Mouse (Mus musculus) heart, embryonic 13.5 days (tissue): ENCODE measurements around the gene Usp6nl. TPM values are rescaled to one million over a fixed set of nuclear protein-coding genes. Genes with fewer than 3 reads are reported as not detected.

Experiments
- ATAC-seq: fragments of 200-750 bp; cut with Nextera tagmentation; 2 replicates; pipeline ENCODE4 v1.8.0; 2017; ENCODE audit warnings: moderate TSS enrichment; ENCODE audit not compliant: insufficient number of reproducible peaks, low FRiP score, low TSS enrichment; ENCODE audit errors: extremely low read depth
- H3K27ac ChIP-seq: fragments of 300-500 bp; sonication (generic); replicated peaks from 2 replicates; pipeline ENCODE4 v1.5.1; 2015; ENCODE audit warnings: moderate library complexity, mild to moderate bottlenecking, inconsistent platforms
- H3K27me3 ChIP-seq: fragments of 300-500 bp; sonication (generic); replicated peaks from 2 replicates; pipeline ENCODE4 v1.6.1; 2015; ENCODE audit warnings: mild to moderate bottlenecking, inconsistent platforms
- H3K36me3 ChIP-seq: fragments of 300-500 bp; sonication (generic); 2 replicates; pipeline ENCODE4 v1.6.1; 2015; ENCODE audit warnings: mild to moderate bottlenecking, inconsistent platforms
- H3K4me1 ChIP-seq: fragments of 300-500 bp; sonication (generic); 2 replicates; pipeline ENCODE4 v1.6.1; 2015; ENCODE audit warnings: inconsistent platforms
- H3K4me2 ChIP-seq: fragments of 300-500 bp; sonication (generic); 2 replicates; pipeline ENCODE4 v1.6.1; 2015; ENCODE audit warnings: inconsistent platforms, mild to moderate bottlenecking, moderate library complexity
- H3K4me3 ChIP-seq: fragments of 300-500 bp; sonication (generic); 2 replicates; pipeline ENCODE4 v1.5.1; 2015; ENCODE audit warnings: moderate library complexity, mild to moderate bottlenecking, inconsistent platforms
- H3K9ac ChIP-seq: fragments of 300-500 bp; sonication (generic); 2 replicates; pipeline ENCODE4 v1.6.1; 2015; ENCODE audit warnings: inconsistent platforms, mild to moderate bottlenecking, moderate library complexity
- H3K9me3 ChIP-seq: fragments of 300-500 bp; sonication (generic); 2 replicates; pipeline ENCODE4 v1.6.1; 2016; ENCODE audit warnings: inconsistent platforms
- WGBS: fragments of 180-500 bp; shearing (Covaris S2); methylation state at CpG from one replicate; pipeline ENCODE4 v1.1.7; 2015; ENCODE audit warnings: mixed read lengths; 5-methylcytosine and 5-hydroxymethylcytosine counted together
- polyA plus RNA-seq: library from polyadenylated mRNA; unstranded; fragments of >200 nt; fragmentation: Nextera tagmentation; extraction: Ambion mirVana; gene quantifications from 2 replicates; pipeline ENCODE4 v1.2.1, GENCODE M21; 2015

Gene Usp6nl
- polyA plus RNA-seq, 1 experiment from 2014 or later, result 5.5 TPM

DNA sequence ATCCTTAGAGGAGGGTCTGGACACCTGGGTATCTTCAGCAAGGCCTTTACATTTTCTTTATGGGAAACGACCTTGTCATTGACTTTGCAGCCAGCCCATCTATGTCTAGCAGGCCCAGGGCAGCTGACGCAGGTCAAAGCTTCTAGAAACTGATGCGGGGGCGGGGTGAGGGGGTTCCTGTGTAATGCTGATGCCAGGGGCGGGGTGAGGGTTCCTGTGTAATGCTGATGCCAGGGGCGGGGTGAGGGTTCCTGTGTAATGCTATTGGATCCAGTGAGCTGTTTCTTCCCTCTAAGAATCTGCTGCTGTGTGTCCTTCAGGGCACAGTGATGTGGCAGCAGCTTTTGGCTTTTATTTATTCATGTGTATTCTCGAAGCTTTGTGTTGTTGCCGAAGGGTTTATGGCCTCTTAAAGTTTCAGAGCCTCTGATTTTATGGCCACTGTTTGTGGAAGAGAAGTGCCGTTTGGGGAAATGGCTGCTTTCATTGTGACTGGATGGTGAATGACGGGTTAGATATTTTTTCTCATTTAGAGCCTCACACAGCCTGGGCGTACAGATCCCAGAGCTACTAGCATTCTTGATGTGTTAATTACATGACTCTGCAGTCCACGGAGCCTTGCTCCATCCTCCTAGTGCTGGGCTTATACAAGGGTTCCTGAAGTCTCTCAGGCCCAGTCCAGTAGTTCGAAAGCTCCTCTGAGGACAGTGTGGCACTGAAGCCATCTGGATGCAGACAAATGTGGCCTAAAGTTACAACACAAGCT is 137.0 kb downstream of the Usp6nl start:
- Histone ChIP-seq H3K4me2 (no peak overlapping the region), H3K27ac (no peak overlapping the region), H3K9me3 (0 out of 2 replicates have a peak, but pooled peaks cover 8% of the 10 kb centered on the region), H3K4me1 (peaks cover 29% of the 10 kb centered on the region), H3K36me3 (no peaks in the 10 kb centered on the region), H3K9ac (no peak overlapping the region), H3K4me3 (no peak overlapping the region), H3K27me3 (no peaks in the 10 kb centered on the region)
- 66% methylated on average over 13 of the region's 13 CpGs for WGBS
- ATAC-seq, result no peak

GRCm38 (mm10) chr2:6462306-6462705 is 139.8 kb downstream of the Usp6nl start:
- H3K4me2 ChIP-seq, result no peak overlapping the region
- H3K4me1 ChIP-seq, result peaks cover 32% of the 10 kb centered on the region
- H3K36me3 ChIP-seq, result no peaks in the 10 kb centered on the region
- no peak for ATAC-seq
- no peak overlapping the region for H3K27ac ChIP-seq
- no peak overlapping the region for H3K9ac ChIP-seq
- H3K9me3 ChIP-seq, result 0 out of 2 replicates have a peak, but pooled peaks cover 8% of the 10 kb centered on the region
- H3K4me3 ChIP-seq, result no peak overlapping the region
- WGBS, result 78% methylated on average over 3 of the region's 3 CpGs
- no peaks in the 10 kb centered on the region for H3K27me3 ChIP-seq

DNA sequence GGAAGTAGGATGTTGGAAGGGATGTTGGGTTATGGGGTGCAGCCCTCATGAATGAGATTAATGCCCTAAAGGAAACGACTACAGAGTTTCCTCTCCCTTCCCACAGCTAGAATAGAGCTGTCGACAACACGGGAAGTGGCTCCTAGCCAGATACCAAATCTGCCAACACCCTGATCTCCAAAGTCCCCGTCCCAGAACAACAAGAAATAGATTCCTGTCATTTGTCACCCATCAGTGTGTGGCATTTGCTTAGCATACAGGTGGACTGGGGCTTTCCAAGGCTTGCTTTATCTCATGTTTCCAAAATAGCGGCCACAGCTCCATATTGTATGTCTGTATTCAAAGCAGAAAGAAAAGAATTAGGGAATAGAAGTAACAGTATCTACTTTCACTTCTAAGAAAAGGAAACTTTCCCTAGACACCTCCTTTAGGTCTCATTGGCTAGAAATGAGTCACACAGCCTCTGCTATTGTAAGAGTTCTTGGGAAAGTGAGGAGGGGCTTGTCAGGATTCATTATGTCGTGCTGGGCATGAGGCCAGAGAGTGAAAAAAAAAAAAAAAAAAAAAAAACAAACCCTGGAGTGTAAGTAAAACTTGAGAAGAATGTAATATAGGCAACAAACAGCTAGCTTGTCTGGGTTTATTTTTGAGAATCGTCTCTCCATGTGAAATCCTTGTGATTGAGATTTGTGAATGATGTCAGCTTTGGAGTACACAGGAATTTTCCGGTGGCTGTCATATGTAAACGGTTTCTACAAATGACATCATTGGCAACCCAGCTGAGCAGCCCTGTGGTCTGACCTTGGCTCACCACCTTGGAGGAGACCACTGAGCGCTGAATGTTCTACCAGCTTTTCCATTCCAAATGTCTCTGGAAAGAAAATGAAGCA is 141.6 kb downstream of the Usp6nl start:
- no peaks in the 10 kb centered on the region for H3K36me3 ChIP-seq
- 0 out of 2 replicates have a peak, but pooled peaks cover 8% of the 10 kb centered on the region for H3K9me3 ChIP-seq
- peak overlapping the region; percentile 13; the same call in 1 of the 2 replicates for H3K4me3 ChIP-seq
- H3K4me2 ChIP-seq, result peak overlapping the region; percentile 57
- no peak overlapping the region for H3K9ac ChIP-seq
- H3K4me1 ChIP-seq, result peaks cover 32% of the 10 kb centered on the region
- ATAC-seq, result 0 out of 2 replicates have a peak, but pooled peaks have one; percentile 58
- WGBS, result 18% methylated on average over 10 of the region's 10 CpGs
- no peaks in the 10 kb centered on the region for H3K27me3 ChIP-seq
- peak overlapping the region; percentile 88 for H3K27ac ChIP-seq

DNA sequence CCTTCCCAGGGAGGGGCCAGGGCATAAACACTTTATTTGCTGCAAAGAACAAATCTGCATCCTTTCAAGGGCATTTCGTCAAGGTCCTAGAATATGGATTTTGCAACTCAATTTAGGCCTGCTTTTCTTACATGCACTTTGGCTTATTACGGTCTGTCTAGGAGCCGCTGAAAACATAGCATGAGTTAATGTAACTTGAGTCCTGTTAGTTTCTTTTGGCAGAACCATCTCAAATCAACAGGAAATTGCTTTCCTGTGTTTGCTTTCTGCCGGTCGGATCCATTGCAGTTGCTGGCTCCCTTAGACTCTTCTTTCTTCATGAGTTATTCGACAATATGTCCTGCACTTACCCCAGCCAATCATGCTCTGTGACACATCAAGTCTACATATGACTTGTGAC is 143.9 kb downstream of the Usp6nl start:
- Histone ChIP-seq H3K9ac (no peak overlapping the region), H3K27ac (0 out of 2 replicates have a peak overlapping the region, but pooled peaks have one; percentile 24), H3K4me1 (peaks cover 39% of the 10 kb centered on the region), H3K27me3 (no peaks in the 10 kb centered on the region), H3K4me3 (no peak overlapping the region), H3K9me3 (0 out of 2 replicates have a peak, but pooled peaks cover 8% of the 10 kb centered on the region), H3K4me2 (no peak overlapping the region), H3K36me3 (no peaks in the 10 kb centered on the region)
- no peak for ATAC-seq
- 71% methylated on average over 6 of the region's 6 CpGs for WGBS

- ATAC-seq, result no peak
These were observed 144.9 kb downstream of the Usp6nl start for GRCm38 (mm10) chr2:6467318-6467717.

GRCm38 (mm10) chr2:6469164-6469563 is 146.7 kb downstream of the Usp6nl start:
- no peak overlapping the region for H3K9ac ChIP-seq
- no peak overlapping the region for H3K4me3 ChIP-seq
- peaks cover 39% of the 10 kb centered on the region for H3K4me1 ChIP-seq
- H3K9me3 ChIP-seq, result no peaks in the 10 kb centered on the region
- ATAC-seq, result no peak
- WGBS, result 27% methylated on average over 9 of the region's 9 CpGs
- H3K36me3 ChIP-seq, result no peaks in the 10 kb centered on the region
- H3K27me3 ChIP-seq, result no peaks in the 10 kb centered on the region
- H3K4me2 ChIP-seq, result no peak overlapping the region
- H3K27ac ChIP-seq, result no peak overlapping the region

More at GRCm38 (mm10) chr2:6467318-6467717, 144.9 kb downstream of the Usp6nl start:
- Histone ChIP-seq H3K4me2 (no peak overlapping the region), H3K36me3 (no peaks in the 10 kb centered on the region), H3K4me3 (no peak overlapping the region), H3K27me3 (no peaks in the 10 kb centered on the region), H3K27ac (no peak overlapping the region), H3K9me3 (0 out of 2 replicates have a peak, but pooled peaks cover under 1% of the 10 kb centered on the region), H3K9ac (no peak overlapping the region), H3K4me1 (peaks cover 48% of the 10 kb centered on the region)
- WGBS, result 87% methylated on average over 3 of the region's 3 CpGs

GRCm38 (mm10) chr2:6471110-6471611 is 148.7 kb downstream of the Usp6nl start:
- H3K9ac ChIP-seq, result peak overlapping the region; percentile 29; the same call in 1 of the 2 replicates
- peaks cover 26% of the 10 kb centered on the region for H3K4me1 ChIP-seq
- no peak overlapping the region for H3K4me2 ChIP-seq
- H3K9me3 ChIP-seq, result peaks cover 9% of the 10 kb centered on the region; the same call in 1 of the 2 replicates
- H3K4me3 ChIP-seq, result no peak overlapping the region
- no peaks in the 10 kb centered on the region for H3K36me3 ChIP-seq
- ATAC-seq, result no peak
- H3K27ac ChIP-seq, result peak overlapping the region; percentile 36; the same call in 1 of the 2 replicates
- 34% methylated on average over 4 of the region's 4 CpGs for WGBS
- no peaks in the 10 kb centered on the region for H3K27me3 ChIP-seq

DNA sequence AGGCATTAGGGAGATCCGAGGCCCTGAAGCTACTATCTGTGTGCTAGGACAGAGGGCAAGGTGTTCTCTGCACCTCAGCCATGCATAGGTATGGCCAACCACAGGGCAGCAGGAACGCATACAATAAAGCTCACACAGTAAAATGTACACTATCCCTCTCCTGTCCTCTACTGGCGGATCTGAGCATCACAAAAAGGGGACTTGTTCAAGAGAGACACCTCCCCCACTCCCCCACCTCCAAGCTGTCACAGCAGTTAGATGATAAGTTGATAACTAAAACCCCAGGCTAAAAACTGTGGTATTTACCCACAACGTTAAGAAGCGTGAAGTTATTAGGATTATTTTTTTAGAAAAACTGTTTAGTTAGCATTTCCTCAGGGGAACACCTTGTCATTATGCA is 151.4 kb downstream of the Usp6nl start:
- peaks cover 9% of the 10 kb centered on the region; the same call in 1 of the 2 replicates for H3K9me3 ChIP-seq
- H3K4me3 ChIP-seq, result no peak overlapping the region
- H3K27ac ChIP-seq, result no peak overlapping the region
- H3K27me3 ChIP-seq, result no peaks in the 10 kb centered on the region
- H3K4me2 ChIP-seq, result no peak overlapping the region
- WGBS, result 77% methylated on average over 5 of the region's 5 CpGs
- no peak for ATAC-seq
- H3K36me3 ChIP-seq, result no peaks in the 10 kb centered on the region
- H3K4me1 ChIP-seq, result peaks cover 35% of the 10 kb centered on the region
- H3K9ac ChIP-seq, result no peak overlapping the region

- no peak for ATAC-seq
- Histone ChIP-seq H3K9ac (no peak overlapping the region), H3K9me3 (peaks cover 9% of the 10 kb centered on the region; the same call in 1 of the 2 replicates), H3K27ac (peak overlapping the region; percentile 79), H3K4me2 (no peak overlapping the region), H3K4me1 (peaks cover 29% of the 10 kb centered on the region), H3K4me3 (no peak overlapping the region), H3K27me3 (no peaks in the 10 kb centered on the region), H3K36me3 (no peaks in the 10 kb centered on the region)
- 38% methylated on average over 4 of the region's 4 CpGs for WGBS
These were observed 155.4 kb downstream of the Usp6nl start for GRCm38 (mm10) chr2:6477884-6478283.

- Histone ChIP-seq H3K9ac (no peak overlapping the region), H3K4me3 (no peak overlapping the region), H3K4me1 (peaks cover 35% of the 10 kb centered on the region), H3K36me3 (no peaks in the 10 kb centered on the region), H3K27ac (peak overlapping the region; percentile 79), H3K27me3 (no peaks in the 10 kb centered on the region), H3K4me2 (peak overlapping the region; percentile 35; the same call in 1 of the 2 replicates), H3K9me3 (peaks cover 9% of the 10 kb centered on the region; the same call in 1 of the 2 replicates)
- no peak for ATAC-seq
- 38% methylated on average over 16 of the region's 16 CpGs for WGBS
These were observed 156.0 kb downstream of the Usp6nl start for GRCm38 (mm10) chr2:6478361-6478965.
